In the genomic region with DNA sequence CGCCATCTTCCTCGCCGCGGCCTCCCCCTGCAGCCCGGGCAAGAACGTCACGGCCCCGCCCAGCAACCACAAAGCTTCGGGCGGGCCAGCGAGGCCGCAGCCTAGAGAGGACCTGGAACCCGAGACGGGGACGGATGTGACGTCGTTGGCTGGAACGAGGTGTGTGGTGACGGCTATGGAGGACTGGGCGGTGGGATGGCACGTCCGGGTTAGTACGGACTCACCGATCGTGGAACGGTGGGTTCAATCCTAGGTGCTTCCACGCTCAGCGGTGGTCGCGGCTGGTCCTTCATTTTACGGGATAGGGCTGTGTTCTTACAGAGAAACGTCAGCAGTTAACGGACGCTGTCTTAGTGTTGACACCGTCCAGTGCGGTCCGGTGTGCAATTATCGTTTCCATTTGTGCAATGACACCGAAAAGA, we compare ENCODE assay signal across 7 mouse cellular contexts. TPM values are rescaled to one million over a fixed set of nuclear protein-coding genes. Genes with fewer than 3 reads are reported as not detected.
DNase-seq lines count a peak whose midpoint lies in the region; ATAC-seq lines count a peak whose summit lies in the region.

Gene Pcnp (minus strand): TSS at position 79 of the 422 bp plus-strand sequence.

- WGBS in intestine, embryonic 16.5 days = under 1% methylated on average over 39 of the region's 39 CpGs
- under 1% methylated on average over 39 of the region's 39 CpGs for WGBS in midbrain, embryonic 11.5 days

- H3K9me3 ChIP-seq in intestine, embryonic 16.5 days (ENCODE audit: control insufficient read depth, low read length) = no peaks in the 10 kb centered on the region
- no peaks in the 10 kb centered on the region for H3K9me3 ChIP-seq in midbrain, embryonic 11.5 days (ENCODE audit: control insufficient read depth, low read length)

- H3K4me1 ChIP-seq in intestine, embryonic 16.5 days (ENCODE audit: control insufficient read depth, insufficient read depth, low read length) = peaks cover 19% of the 10 kb centered on the region
- H3K4me1 ChIP-seq in midbrain, embryonic 11.5 days (ENCODE audit: control insufficient read depth, insufficient read depth, low read length) = peaks cover 15% of the 10 kb centered on the region

- peak within 1 kb of the TSS; percentile 90 for H3K4me3 ChIP-seq in intestine, embryonic 16.5 days (ENCODE audit: low read length)
- H3K4me3 ChIP-seq in midbrain, embryonic 11.5 days (ENCODE audit: low read depth, low read length) = peak within 1 kb of the TSS; percentile 98

- DNase-seq in adrenal gland, adult 8-10 months = peak; percentile 96
- DNase-seq in embryo, embryonic 9.5 days (ENCODE audit: extremely low spot score) = peak; percentile 98
- peak; percentile 95 to 98 for DNase-seq in gastrocnemius, postnatal 4 days (ENCODE audit: low spot score in 2 of 2)
- DNase-seq in left cerebral cortex, postnatal 36 days (ENCODE audit: low spot score in 2 of 2) = peak; percentile 98 to 99
- DNase-seq in midbrain, embryonic 11.5 days (ENCODE audit: low spot score, missing footprints) = peak; percentile 100
- DNase-seq in skeletal muscle tissue, adult 2 months (ENCODE audit: low read depth, low spot score) = peak; percentile 97

- peak within 1 kb of the TSS; percentile 97 for H3K9ac ChIP-seq in intestine, embryonic 16.5 days (ENCODE audit: low read depth, low read length)
- H3K9ac ChIP-seq in midbrain, embryonic 11.5 days (ENCODE audit: low read length) = peak within 1 kb of the TSS; percentile 97

- ATAC-seq in intestine, embryonic 16.5 days = peak; percentile 99
- ATAC-seq in midbrain, embryonic 11.5 days (ENCODE audit: low FRiP score) = peak; percentile 100

- peak within 1 kb of the TSS; percentile 72 for H3K4me2 ChIP-seq in intestine, embryonic 16.5 days (ENCODE audit: low read depth, low read length)
- peak within 1 kb of the TSS; percentile 72 for H3K4me2 ChIP-seq in midbrain, embryonic 11.5 days

- peaks cover 9% of the 10 kb centered on the region for H3K36me3 ChIP-seq in intestine, embryonic 16.5 days (ENCODE audit: control insufficient read depth, insufficient read depth, low read length)
- peaks cover 6% of the 10 kb centered on the region; the same call in 1 of the 2 replicates for H3K36me3 ChIP-seq in midbrain, embryonic 11.5 days (ENCODE audit: control insufficient read depth, insufficient read depth, low read length)

- H3K27me3 ChIP-seq in intestine, embryonic 16.5 days (replicated peaks; ENCODE audit: control insufficient read depth, insufficient read depth, low read length) = no peaks in the 10 kb centered on the region
- no peaks in the 10 kb centered on the region for H3K27me3 ChIP-seq in midbrain, embryonic 11.5 days (ENCODE audit: control insufficient read depth, insufficient read depth, low read length)

- peak within 1 kb of the TSS; percentile 86 for H3K27ac ChIP-seq in intestine, embryonic 16.5 days (ENCODE audit: low read length)
- peak within 1 kb of the TSS; percentile 75 for H3K27ac ChIP-seq in midbrain, embryonic 11.5 days (ENCODE audit: low read depth, low read length)

- intact Hi-C loops in left cerebral cortex, postnatal 36 days (cut with DNase I) = loop anchor here (1.0 to 2.0 kb wide), 2 partner anchors 45 to 56 kb away; partner anchors contain the start of gene Zbtb11

RNA-seq across cellular contexts. Expression of gene Pcnp, which starts in this region (rescaled TPM):
- 100 to 1,000 TPM; 102 to 138 (median 126) TPM for total RNA-seq in adrenal gland, adult 8-10 months (2022)
- 10 to 100 TPM; 59.0 to 66.2 TPM for total RNA-seq in gastrocnemius, postnatal 4 days (2021)
- polyA plus RNA-seq in intestine, embryonic 16.5 days (2015; fragmentation: Nextera tagmentation; extraction: Ambion mirVana) = 161 and 177 TPM in 2 replicates
- 100 to 1,000 TPM; 164 to 168 TPM for total RNA-seq in left cerebral cortex, postnatal 36 days (2021)
- polyA plus RNA-seq in midbrain, embryonic 11.5 days (2014; fragmentation: Nextera tagmentation; extraction: Ambion mirVana) = 384 and 403 TPM in 2 replicates

Comparison
In these comparisons a context has a peak if more than half of its experiments do, and no peak if none do; other contexts are left out.
1. Peak in every context shown above with its lines: DNase-seq, ATAC-seq, H3K4me3 ChIP-seq and H3K27ac ChIP-seq.